In genomic region chr11:94936045-94936444, GRCm38 (mm10) we compare ENCODE assay signal across 8 mouse cellular contexts. TPM values are rescaled to one million over a fixed set of nuclear protein-coding genes. Genes with fewer than 3 reads are reported as not detected.
DNase-seq lines count a peak whose midpoint lies in the region; ATAC-seq and TF ChIP-seq lines count a peak whose summit lies in the region.

Col1a1 (plus strand) TSS chr11:94936224.

- WGBS in kidney, adult 2 months: 39% methylated on average over 19 of the region's 19 CpGs
- 9% methylated on average over 19 of the region's 19 CpGs for WGBS in embryonic facial prominence, embryonic 14.5 days
- 16% methylated on average over 19 of the region's 19 CpGs for WGBS in heart, embryonic 14.5 days

- peak; percentile 63 for ATAC-seq in embryonic facial prominence, embryonic 14.5 days (ENCODE audit: low read depth)
- ATAC-seq in heart, embryonic 14.5 days (ENCODE audit: insufficient number of reproducible peaks, insufficient read depth, low FRiP score, low read depth): peak; percentile 27

- peak within 1 kb of the TSS; percentile 71 for H3K4me2 ChIP-seq in embryonic facial prominence, embryonic 14.5 days (ENCODE audit: low read depth, low read length)
- H3K4me2 ChIP-seq in heart, embryonic 14.5 days (ENCODE audit: low read length): peak within 1 kb of the TSS; percentile 76

- H3K4me3 ChIP-seq in kidney, adult 2 months (ENCODE audit: insufficient read depth, low read depth, low read length): peak within 1 kb of the TSS; percentile 45
- H3K4me3 ChIP-seq in embryonic facial prominence, embryonic 14.5 days (ENCODE audit: low read depth, low read length): peak within 1 kb of the TSS; percentile 68
- H3K4me3 ChIP-seq in heart, embryonic 14.5 days (ENCODE audit: control insufficient read depth in 1 of 2, insufficient read depth in 1 of 2, low read depth in 1 of 2, low read length in 2 of 2): peak within 1 kb of the TSS; percentile 48 to 59

- H3K27me3 ChIP-seq in kidney, adult 2 months (replicated peaks; ENCODE audit: control insufficient read depth, insufficient read depth, low read length): no peaks in the 10 kb centered on the region
- H3K27me3 ChIP-seq in embryonic facial prominence, embryonic 14.5 days (replicated peaks; ENCODE audit: control insufficient read depth, insufficient read depth, low read length): no peaks in the 10 kb centered on the region
- peaks cover 44% of the 10 kb centered on the region for H3K27me3 ChIP-seq in heart, embryonic 14.5 days (ENCODE audit: control insufficient read depth, insufficient read depth, low read length)

- peak within 1 kb of the TSS; percentile 91 for H3K9ac ChIP-seq in embryonic facial prominence, embryonic 14.5 days (ENCODE audit: low read depth, low read length)
- peak within 1 kb of the TSS; percentile 79 for H3K9ac ChIP-seq in heart, embryonic 14.5 days (ENCODE audit: low read length)

- no peaks in the 10 kb centered on the region for H3K9me3 ChIP-seq in embryonic facial prominence, embryonic 14.5 days (ENCODE audit: control insufficient read depth, low read length)
- no peaks in the 10 kb centered on the region for H3K9me3 ChIP-seq in heart, embryonic 14.5 days (ENCODE audit: control insufficient read depth, low read length)

- H3K27ac ChIP-seq in kidney, adult 2 months (ENCODE audit: insufficient read depth, low read depth, low read length): no peak within 1 kb of the TSS; the same call in 1 of the 2 replicates
- H3K27ac ChIP-seq in embryonic facial prominence, embryonic 14.5 days (replicated peaks; ENCODE audit: low read depth, low read length): peak within 1 kb of the TSS; percentile 96
- peak within 1 kb of the TSS; percentile 83 to 86 for H3K27ac ChIP-seq in heart, embryonic 14.5 days (replicated peaks in 1 of 2; ENCODE audit: control insufficient read depth in 1 of 2, insufficient read depth in 1 of 2, low read depth in 2 of 2, low read length in 2 of 2)

- no peak for TF ChIP-seq CTCF in kidney, adult 2 months (conservative IDR thresholded peaks at IDR 0.05; ENCODE audit: insufficient read depth, insufficient read length, low read depth, low read length)

- H3K4me1 ChIP-seq in kidney, adult 2 months (ENCODE audit: control insufficient read depth, insufficient read depth, low read length): no peaks in the 10 kb centered on the region
- peaks cover 31% of the 10 kb centered on the region for H3K4me1 ChIP-seq in embryonic facial prominence, embryonic 14.5 days (ENCODE audit: control insufficient read depth, insufficient read depth, low read length)
- H3K4me1 ChIP-seq in heart, embryonic 14.5 days (ENCODE audit: control insufficient read depth in 2 of 2, insufficient read depth in 2 of 2, low read length in 2 of 2): peaks cover 8 to 19% of the 10 kb centered on the region in 2 experiments

- TF ChIP-seq POLR2A in kidney, adult 2 months (IDR thresholded peaks at IDR 0.05; ENCODE audit: low read depth, low read length): peak; percentile 62

- peak; percentile 50 for DNase-seq in kidney, adult 2 months
- DNase-seq in kidney, adult 8-10 months: no peak
- DNase-seq in embryonic facial prominence, embryonic 14.5 days (ENCODE audit: low spot score): peak; percentile 94
- peak; percentile 83 to 88 for DNase-seq in kidney, postnatal 4 days
- DNase-seq in mesoderm, embryonic 11.5 days (ENCODE audit: low read depth, low spot score): peak; percentile 46
- DNase-seq in urinary bladder, postnatal 25 days (ENCODE audit: low spot score): peak; percentile 77
- DNase-seq in cerebellum, adult 11 months: no peak

- H3K36me3 ChIP-seq in kidney, adult 2 months (ENCODE audit: control insufficient read depth, insufficient read depth, low read length): no peaks in the 10 kb centered on the region
- H3K36me3 ChIP-seq in embryonic facial prominence, embryonic 14.5 days (ENCODE audit: control insufficient read depth, insufficient read depth, low read length): peaks cover 35% of the 10 kb centered on the region
- peaks cover 14% of the 10 kb centered on the region; the same call in 1 of the 2 replicates for H3K36me3 ChIP-seq in heart, embryonic 14.5 days (ENCODE audit: control insufficient read depth, insufficient read depth, low read length)

RNA-seq across cellular contexts. Expression of gene Col1a1, which starts in this region (rescaled TPM):
- 25.3 and 29.6 TPM in 2 replicates for polyA plus RNA-seq in kidney, adult 2 months (2012; rRNA removed)
- 3,653 and 4,731 TPM in 2 replicates for polyA plus RNA-seq in embryonic facial prominence, embryonic 14.5 days (2014; fragmentation: Nextera tagmentation; extraction: Ambion mirVana)
- 447 and 511 TPM in 2 replicates for polyA plus RNA-seq in heart, embryonic 14.5 days (2014; fragmentation: Nextera tagmentation; extraction: Ambion mirVana)

Comparison
In these comparisons a context has a peak if more than half of its experiments do, and no peak if none do; other contexts are left out.
1. RNA of gene Col1a1 (polyA plus RNA-seq): 3,653 to 4,731 TPM in embryonic facial prominence, embryonic 14.5 days and 447 to 511 TPM in heart, embryonic 14.5 days; 25.3 to 29.6 TPM in kidney, adult 2 months; every median in the first group is over 10 times any median in the second.
2. DNase-seq: peak in kidney, adult 2 months (single experiment), embryonic facial prominence, embryonic 14.5 days (single experiment), kidney, postnatal 4 days (2 of 2), mesoderm, embryonic 11.5 days (single experiment) and urinary bladder, postnatal 25 days (single experiment); none in kidney, adult 8-10 months (0 of 2) and cerebellum, adult 11 months (single experiment).
3. Peak in every context shown above with its lines, with median percentiles within 50 percentile points of each other: H3K4me3 ChIP-seq.